33 mouse cellular contexts compared by ENCODE assay signal in genomic region chr7:144891863-144892262, GRCm38 (mm10). TPM values are rescaled to one million over a fixed set of nuclear protein-coding genes. Genes with fewer than 3 reads are reported as not detected.
DNase-seq lines count a peak whose midpoint lies in the region; ATAC-seq and TF ChIP-seq lines count a peak whose summit lies in the region.
"Had no signal": no experiment of that assay in that cellular context is flagged by ENCODE, and none has a peak within 500 bp of the region (broad histone marks: within the 10 kb centered on the region; RNA-seq: fewer than 3 reads in every experiment).

No protein-coding gene starts in this region.

- H3K4me1 ChIP-seq in hindbrain, embryonic 10.5 days (replicated peaks): peaks cover 47% of the 10 kb centered on the region
- H3K4me1 ChIP-seq in hindbrain, embryonic 12.5 days: peaks cover 27% of the 10 kb centered on the region

- no peaks in the 10 kb centered on the region for H3K9me3 ChIP-seq in hindbrain, embryonic 10.5 days
- H3K9me3 ChIP-seq in hindbrain, embryonic 12.5 days (replicated peaks): no peaks in the 10 kb centered on the region
- H3K9me3 ChIP-seq: embryonic facial prominence, embryonic 13.5 days; embryonic facial prominence, embryonic 15.5 days; forebrain, embryonic 12.5 days; G1E had no signal

- no peak for ATAC-seq in hindbrain, embryonic 12.5 days (ENCODE audit: low FRiP score)
- ATAC-seq: activated CD4-positive, CD25-positive, alpha-beta regulatory T cell, adult 4 months; CD4-positive, CD25-positive, alpha-beta regulatory T cell, adult 4 months; forebrain, embryonic 14.5 days; forebrain, embryonic 16.5 days; Patski had no signal

- TF ChIP-seq CTCF in gastrocnemius, adult 2 months (IDR thresholded peaks at IDR 0.05): no peak

- H3K27ac ChIP-seq in hindbrain, embryonic 10.5 days: peak overlapping the region; percentile 2; the same call in 1 of the 2 replicates
- no peak overlapping the region for H3K27ac ChIP-seq in hindbrain, embryonic 12.5 days
- H3K27ac ChIP-seq in gastrocnemius, adult 2 months: no peak overlapping the region
- H3K27ac ChIP-seq: embryonic facial prominence, embryonic 13.5 days; embryonic facial prominence, embryonic 15.5 days; forebrain, embryonic 12.5 days had no signal

- 68% methylated on average over 2 of the region's 2 CpGs for WGBS in hindbrain, embryonic 10.5 days
- WGBS in hindbrain, embryonic 12.5 days: 71% methylated on average over 2 of the region's 2 CpGs

- H3K4me3 ChIP-seq in hindbrain, embryonic 10.5 days: no peak overlapping the region
- H3K4me3 ChIP-seq in hindbrain, embryonic 12.5 days: no peak overlapping the region
- H3K4me3 ChIP-seq in gastrocnemius, adult 2 months: no peak overlapping the region
- H3K4me3 ChIP-seq: embryonic facial prominence, embryonic 13.5 days; embryonic facial prominence, embryonic 15.5 days; erythroblast, embryonic 14.5 days; forebrain, embryonic 12.5 days had no signal

- intact Hi-C loops in gastrocnemius, adult 2 months (cut with DNase I): no loop called here

- H3K9ac ChIP-seq in hindbrain, embryonic 12.5 days: no peak overlapping the region
- H3K9ac ChIP-seq: embryonic facial prominence, embryonic 13.5 days; embryonic facial prominence, embryonic 15.5 days; forebrain, embryonic 12.5 days had no signal

- no peak for DNase-seq in hindbrain, embryonic 10.5 days (ENCODE audit: low spot score)
- peak; percentile 60 for DNase-seq in layer of hippocampus, adult 9-11 months
- no peak for DNase-seq in layer of hippocampus, postnatal 25 days (ENCODE audit: extremely low spot score in 1 of 2, low spot score in 1 of 2)
- DNase-seq in right cerebral cortex, adult 18-20 months: peak; percentile 36
- no peak for DNase-seq in right cerebral cortex, postnatal 10 days (ENCODE audit: low spot score in 2 of 2)
- DNase-seq in brain, adult 2 months (ENCODE audit: low read depth, low spot score): peak; percentile 62
- DNase-seq in gastrocnemius, adult 2 months: no peak
- DNase-seq: adrenal gland, adult 8-10 months; adrenal gland, postnatal 36 days; B cell, adult 2 months; cerebellum, adult 11 months; cerebellum, adult 18-20 months; cerebellum, adult 8-10 months; cerebellum, adult 9-11 months; cerebellum, postnatal 14 days; cerebellum, postnatal 36 days; embryo, embryonic 11 days had no signal

- no peaks in the 10 kb centered on the region for H3K36me3 ChIP-seq in hindbrain, embryonic 10.5 days
- no peaks in the 10 kb centered on the region for H3K36me3 ChIP-seq in hindbrain, embryonic 12.5 days
- H3K36me3 ChIP-seq: embryonic facial prominence, embryonic 13.5 days; embryonic facial prominence, embryonic 15.5 days; forebrain, embryonic 12.5 days had no signal

- no peak overlapping the region for H3K4me2 ChIP-seq in hindbrain, embryonic 12.5 days (replicated peaks)
- H3K4me2 ChIP-seq: embryonic facial prominence, embryonic 13.5 days; embryonic facial prominence, embryonic 15.5 days; forebrain, embryonic 12.5 days had no signal

- H3K27me3 ChIP-seq in hindbrain, embryonic 10.5 days (ENCODE audit: insufficient read depth, poor library complexity, severe bottlenecking): peaks cover 60% of the 10 kb centered on the region
- H3K27me3 ChIP-seq in hindbrain, embryonic 12.5 days: peaks cover 48% of the 10 kb centered on the region

RNA-seq across cellular contexts. Expression of gene Fgf15, which starts 4.5 kb away (rescaled TPM):
- polyA plus RNA-seq in hindbrain, embryonic 10.5 days (2016; fragmentation: Nextera tagmentation; extraction: Ambion mirVana): 43.4 and 55.3 TPM in 2 replicates
- 62.0 and 66.7 TPM in 2 replicates for polyA plus RNA-seq in hindbrain, embryonic 12.5 days (2016; fragmentation: Nextera tagmentation; extraction: Ambion mirVana)
- total RNA-seq in layer of hippocampus, postnatal 25 days (2021): not detected
- total RNA-seq in gastrocnemius, adult 2 months (2021): not detected
- total RNA-seq: adrenal gland, postnatal 14 days; adrenal gland, postnatal 36 days; CH12.LX; common myeloid progenitor, adult 5-6 weeks had no signal
- polyA plus RNA-seq: activated CD4-positive, CD25-positive, alpha-beta regulatory T cell, adult 4 months; CD4-positive, CD25-positive, alpha-beta regulatory T cell, adult 4 months; erythroblast, embryonic 14.5 days had no signal

RNA-seq across cellular contexts. Expression of gene LTO1, which starts 23.0 kb away (rescaled TPM):
- polyA plus RNA-seq in hindbrain, embryonic 10.5 days (2016; fragmentation: Nextera tagmentation; extraction: Ambion mirVana): 30.5 and 33.0 TPM in 2 replicates
- polyA plus RNA-seq in hindbrain, embryonic 12.5 days (2016; fragmentation: Nextera tagmentation; extraction: Ambion mirVana): 28.2 and 34.1 TPM in 2 replicates
- 10 to 100 TPM; 23.7 to 25.8 TPM for total RNA-seq in layer of hippocampus, postnatal 25 days (2021)
- total RNA-seq in gastrocnemius, adult 2 months (2021): 1 to 10 TPM; 8.1 to 9.9 TPM

RNA-seq across cellular contexts. Expression of gene Fgf4, which starts 44.7 kb away (rescaled TPM):
- polyA plus RNA-seq in hindbrain, embryonic 10.5 days (2016; fragmentation: Nextera tagmentation; extraction: Ambion mirVana): 0.15 TPM in 1 of 2 replicates, not detected in the other
- 0.13 and 0.46 TPM in 2 replicates for polyA plus RNA-seq in hindbrain, embryonic 12.5 days (2016; fragmentation: Nextera tagmentation; extraction: Ambion mirVana)
- total RNA-seq in layer of hippocampus, postnatal 25 days (2021): not detected
- not detected for total RNA-seq in gastrocnemius, adult 2 months (2021)
- total RNA-seq: adrenal gland, adult 18-20 months; adrenal gland, adult 8-10 months; adrenal gland, postnatal 14 days; adrenal gland, postnatal 36 days; CH12.LX; common myeloid progenitor, adult 5-6 weeks; G1E had no signal
- polyA plus RNA-seq: activated CD4-positive, CD25-positive, alpha-beta regulatory T cell, adult 4 months; brain, embryonic 14.5 days; erythroblast, embryonic 14.5 days; forebrain, embryonic 12.5 days; forebrain, embryonic 14.5 days; forebrain, embryonic 16.5 days; G1E; Patski had no signal

RNA-seq across cellular contexts. Expression of gene Ccnd1, which starts 47.9 kb away (rescaled TPM):
- 166 and 220 TPM in 2 replicates for polyA plus RNA-seq in hindbrain, embryonic 10.5 days (2016; fragmentation: Nextera tagmentation; extraction: Ambion mirVana)
- polyA plus RNA-seq in hindbrain, embryonic 12.5 days (2016; fragmentation: Nextera tagmentation; extraction: Ambion mirVana): 123 and 128 TPM in 2 replicates
- 10 to 100 TPM; 52.4 to 53.8 TPM for total RNA-seq in layer of hippocampus, postnatal 25 days (2021)
- 1 to 10 TPM; 1.6 to 5.2 TPM for total RNA-seq in gastrocnemius, adult 2 months (2021)
- polyA plus RNA-seq: G1E had no signal

RNA-seq across cellular contexts. Expression of gene Fgf3, which starts 54.0 kb away (rescaled TPM):
- polyA plus RNA-seq in hindbrain, embryonic 10.5 days (2016; fragmentation: Nextera tagmentation; extraction: Ambion mirVana): 1.7 and 2.6 TPM in 2 replicates
- polyA plus RNA-seq in hindbrain, embryonic 12.5 days (2016; fragmentation: Nextera tagmentation; extraction: Ambion mirVana): 1.9 and 2.1 TPM in 2 replicates
- total RNA-seq in layer of hippocampus, postnatal 25 days (2021): not detected
- not detected for total RNA-seq in gastrocnemius, adult 2 months (2021)
- total RNA-seq: CH12.LX had no signal
- polyA plus RNA-seq: activated CD4-positive, CD25-positive, alpha-beta regulatory T cell, adult 4 months; CD4-positive, CD25-positive, alpha-beta regulatory T cell, adult 4 months; Patski had no signal

Comparison
In these comparisons a context has a peak if more than half of its experiments do, and no peak if none do; other contexts are left out.
1. DNase-seq: peak in layer of hippocampus, adult 9-11 months (single experiment), right cerebral cortex, adult 18-20 months (single experiment) and brain, adult 2 months (single experiment); none in hindbrain, embryonic 10.5 days (single experiment), layer of hippocampus, postnatal 25 days (0 of 2), right cerebral cortex, postnatal 10 days (0 of 2) and gastrocnemius, adult 2 months (single experiment).